Mouse (Mus musculus) neural tube, embryonic 15.5 days (tissue): Measurements from ENCODE around the gene Ifnl3. TPM values are rescaled to one million over a fixed set of nuclear protein-coding genes. Genes with fewer than 3 reads are reported as not detected.
"Not testable (repeated sequence)": the region's sequence is repeated elsewhere in the genome, so short reads cannot be mapped to it uniquely, and the experiment has no call there.

Experiments
- ATAC-seq: fragments of 200-750 bp; cut with Nextera tagmentation; 2 replicates; pipeline ENCODE4 v1.8.0; 2017; ENCODE audit warnings: mild to moderate bottlenecking, moderate TSS enrichment, moderate library complexity; ENCODE audit not compliant: low FRiP score
- H3K27ac ChIP-seq: fragments of 300-500 bp; sonication (generic); replicated peaks from 2 replicates; pipeline ENCODE4 v1.5.1; 2015; ENCODE audit warnings: mild to moderate bottlenecking, inconsistent platforms
- H3K27me3 ChIP-seq: fragments of 300-500 bp; sonication (generic); replicated peaks from 2 replicates; pipeline ENCODE4 v1.6.1; 2015; ENCODE audit warnings: inconsistent platforms
- H3K36me3 ChIP-seq: fragments of 300-500 bp; sonication (generic); 2 replicates; pipeline ENCODE4 v1.6.1; 2015; ENCODE audit warnings: inconsistent platforms
- H3K4me1 ChIP-seq: fragments of 300-500 bp; sonication (generic); 2 replicates; pipeline ENCODE4 v1.6.1; 2015; ENCODE audit warnings: inconsistent platforms
- H3K4me2 ChIP-seq: fragments of 300-500 bp; sonication (generic); 2 replicates; pipeline ENCODE4 v1.6.1; 2015; ENCODE audit warnings: inconsistent platforms, mild to moderate bottlenecking, moderate library complexity
- H3K4me3 ChIP-seq: fragments of 300-500 bp; sonication (generic); replicated peaks from 2 replicates; pipeline ENCODE4 v1.5.1; 2015; ENCODE audit warnings: mild to moderate bottlenecking, inconsistent platforms
- H3K9ac ChIP-seq: fragments of 300-500 bp; sonication (generic); replicated peaks from 2 replicates; pipeline ENCODE4 v1.6.1; 2015; ENCODE audit warnings: mild to moderate bottlenecking, inconsistent platforms
- H3K9me3 ChIP-seq: fragments of 300-500 bp; sonication (generic); replicated peaks from 2 replicates; pipeline ENCODE4 v1.6.1; 2016; ENCODE audit warnings: inconsistent platforms
- WGBS: fragments of 180-500 bp; shearing (Covaris S2); methylation state at CpG from one replicate; pipeline ENCODE4 v1.1.7; 2015; ENCODE audit warnings: mixed read lengths; 5-methylcytosine and 5-hydroxymethylcytosine counted together
- polyA plus RNA-seq: library from polyadenylated mRNA; unstranded; fragments of >200 nt; fragmentation: Nextera tagmentation; extraction: Ambion mirVana; gene quantifications from 2 replicates; pipeline ENCODE4 v1.2.1, GENCODE M21; 2015

The Ifnl3 gene
- polyA plus RNA-seq: not detected in 2 replicates

GRCm38 (mm10) chr7:28522536-28522935 lies at the start of gene Ifnl3:
Gene Ifnl3, plus strand, starts transcription at chr7:28522836.
- H3K4me3 ChIP-seq, ATAC-seq: not testable (repeated sequence)
- WGBS: 81% methylated on average over 5 of the region's 6 CpGs

GRCm38 (mm10) chr7:28476191-28476590 lies 46.4 kb upstream of the Ifnl3 start:
- H3K4me3 ChIP-seq: no peak overlapping the region

More at GRCm38 (mm10) chr7:28522536-28522935, at the start of gene Ifnl3:
- H3K36me3 ChIP-seq, H3K27me3 ChIP-seq, H3K4me1 ChIP-seq, H3K9ac ChIP-seq, H3K9me3 ChIP-seq, H3K27ac ChIP-seq, H3K4me2 ChIP-seq: not testable (repeated sequence)

GRCm38 (mm10) chr7:28477363-28477762 lies 45.3 kb upstream of the Ifnl3 start:
- H3K9me3 ChIP-seq: no peaks in the 10 kb centered on the region
- H3K4me1 ChIP-seq: peaks cover 5% of the 10 kb centered on the region; the same call in 1 of the 2 replicates
- H3K4me2 ChIP-seq: no peak overlapping the region
- H3K27ac ChIP-seq: no peak overlapping the region
- no peak for ATAC-seq
- H3K9ac ChIP-seq: no peak overlapping the region
- WGBS: 81% methylated on average over 5 of the region's 5 CpGs
- H3K36me3 ChIP-seq: no peaks in the 10 kb centered on the region
- no peak overlapping the region for H3K4me3 ChIP-seq
- no peaks in the 10 kb centered on the region for H3K27me3 ChIP-seq

More at GRCm38 (mm10) chr7:28476191-28476590, 46.4 kb upstream of the Ifnl3 start:
- ATAC-seq: no peak
- no peaks in the 10 kb centered on the region for H3K4me1 ChIP-seq
- H3K9ac ChIP-seq: no peak overlapping the region
- H3K27me3 ChIP-seq: no peaks in the 10 kb centered on the region
- 90% methylated on average over 6 of the region's 6 CpGs for WGBS
- no peak overlapping the region for H3K27ac ChIP-seq
- H3K9me3 ChIP-seq: no peaks in the 10 kb centered on the region
- H3K36me3 ChIP-seq: no peaks in the 10 kb centered on the region
- H3K4me2 ChIP-seq: no peak overlapping the region

GRCm38 (mm10) chr7:28478854-28479253 lies 43.8 kb upstream of the Ifnl3 start:
- WGBS: 14% methylated on average over 8 of the region's 8 CpGs
- no peak for ATAC-seq
- no peak overlapping the region for H3K9ac ChIP-seq

GRCm38 (mm10) chr7:28482854-28483253 lies 39.8 kb upstream of the Ifnl3 start:
- no peak overlapping the region for H3K4me2 ChIP-seq
- no peaks in the 10 kb centered on the region for H3K36me3 ChIP-seq
- H3K27me3 ChIP-seq: no peaks in the 10 kb centered on the region
- no peaks in the 10 kb centered on the region for H3K9me3 ChIP-seq
- H3K4me3 ChIP-seq: no peak overlapping the region
- H3K27ac ChIP-seq: no peak overlapping the region
- WGBS: 75% methylated on average over 11 of the region's 11 CpGs
- no peak for ATAC-seq
- H3K9ac ChIP-seq: no peak overlapping the region
- H3K4me1 ChIP-seq: peaks cover 10% of the 10 kb centered on the region

More at GRCm38 (mm10) chr7:28478854-28479253, 43.8 kb upstream of the Ifnl3 start:
- Histone ChIP-seq H3K9me3 (no peaks in the 10 kb centered on the region), H3K36me3 (no peaks in the 10 kb centered on the region), H3K4me3 (no peak overlapping the region), H3K4me2 (no peak overlapping the region), H3K4me1 (peaks cover 7% of the 10 kb centered on the region; the same call in 1 of the 2 replicates), H3K27ac (no peak overlapping the region), H3K27me3 (no peaks in the 10 kb centered on the region)

- H3K4me1 ChIP-seq: peaks cover 16% of the 10 kb centered on the region
- ATAC-seq: no peak
- H3K27me3 ChIP-seq: peaks cover 4% of the 10 kb centered on the region; the same call in 1 of the 2 replicates
- H3K9me3 ChIP-seq: no peaks in the 10 kb centered on the region
- no peaks in the 10 kb centered on the region for H3K36me3 ChIP-seq
- no peak overlapping the region for H3K4me2 ChIP-seq
- no peak overlapping the region for H3K9ac ChIP-seq
- no peak overlapping the region for H3K4me3 ChIP-seq
- 23% methylated on average over 4 of the region's 4 CpGs for WGBS
- H3K27ac ChIP-seq: no peak overlapping the region
Observed at GRCm38 (mm10) chr7:28484192-28484591, 38.4 kb upstream of the Ifnl3 start.

GRCm38 (mm10) chr7:28488030-28488491 lies 34.6 kb upstream of the Ifnl3 start:
- 3% methylated on average over 16 of the region's 16 CpGs for WGBS

GRCm38 (mm10) chr7:28490410-28490809 lies 32.2 kb upstream of the Ifnl3 start:
- H3K9me3 ChIP-seq: no peaks in the 10 kb centered on the region
- no peak for ATAC-seq
- H3K4me1 ChIP-seq: peaks cover 11% of the 10 kb centered on the region
- WGBS: 7% methylated on average over 10 of the region's 10 CpGs
- H3K9ac ChIP-seq: no peak overlapping the region
- no peaks in the 10 kb centered on the region for H3K36me3 ChIP-seq
- H3K4me2 ChIP-seq: 0 out of 2 replicates have a peak overlapping the region, but pooled peaks have one; percentile 4
- peaks cover 4% of the 10 kb centered on the region; the same call in 1 of the 2 replicates for H3K27me3 ChIP-seq
- no peak overlapping the region for H3K27ac ChIP-seq
- no peak overlapping the region for H3K4me3 ChIP-seq

More at GRCm38 (mm10) chr7:28488030-28488491, 34.6 kb upstream of the Ifnl3 start:
- no peak for ATAC-seq
- Histone ChIP-seq H3K4me1 (peaks cover 9% of the 10 kb centered on the region), H3K9ac (0 out of 2 replicates have a peak overlapping the region, but pooled peaks have one; percentile 0), H3K4me2 (peak overlapping the region; percentile 56), H3K4me3 (peak overlapping the region; percentile 28), H3K27ac (no peak overlapping the region), H3K27me3 (peaks cover 4% of the 10 kb centered on the region; the same call in 1 of the 2 replicates), H3K36me3 (no peaks in the 10 kb centered on the region), H3K9me3 (no peaks in the 10 kb centered on the region)

GRCm38 (mm10) chr7:28490903-28491302 lies 31.7 kb upstream of the Ifnl3 start:
- H3K27ac ChIP-seq: no peak overlapping the region
- H3K9ac ChIP-seq: no peak overlapping the region
- 0 out of 2 replicates have a peak overlapping the region, but pooled peaks have one; percentile 4 for H3K4me2 ChIP-seq
- H3K9me3 ChIP-seq: no peaks in the 10 kb centered on the region
- no peak for ATAC-seq
- no peak overlapping the region for H3K4me3 ChIP-seq
- no peaks in the 10 kb centered on the region for H3K36me3 ChIP-seq
- WGBS: 37% methylated on average over 14 of the region's 14 CpGs
- H3K4me1 ChIP-seq: peaks cover 16% of the 10 kb centered on the region
- peaks cover 4% of the 10 kb centered on the region; the same call in 1 of the 2 replicates for H3K27me3 ChIP-seq

- Histone ChIP-seq H3K27ac (no peak overlapping the region), H3K4me1 (peaks cover 16% of the 10 kb centered on the region), H3K9me3 (no peaks in the 10 kb centered on the region), H3K36me3 (no peaks in the 10 kb centered on the region), H3K27me3 (peaks cover 4% of the 10 kb centered on the region; the same call in 1 of the 2 replicates), H3K4me3 (no peak overlapping the region), H3K4me2 (no peak overlapping the region), H3K9ac (no peak overlapping the region)
- WGBS: 92% methylated on average over 8 of the region's 8 CpGs
- no peak for ATAC-seq
Observed at GRCm38 (mm10) chr7:28492310-28492709, 30.3 kb upstream of the Ifnl3 start.

GRCm38 (mm10) chr7:28495426-28495825 lies 27.2 kb upstream of the Ifnl3 start:
- Histone ChIP-seq H3K36me3 (no peaks in the 10 kb centered on the region), H3K27ac (no peak overlapping the region; the same call in 1 of the 2 replicates), H3K9me3 (no peaks in the 10 kb centered on the region), H3K4me2 (no peak overlapping the region), H3K9ac (no peak overlapping the region), H3K27me3 (no peaks in the 10 kb centered on the region), H3K4me3 (no peak overlapping the region), H3K4me1 (peaks cover 7% of the 10 kb centered on the region; the same call in 1 of the 2 replicates)
- 51% methylated on average over 11 of the region's 11 CpGs for WGBS
- ATAC-seq: no peak

GRCm38 (mm10) chr7:28505585-28505984 lies 17.1 kb upstream of the Ifnl3 start:
- no peak overlapping the region for H3K4me2 ChIP-seq
- no peak overlapping the region for H3K4me3 ChIP-seq
- H3K27me3 ChIP-seq: peaks cover 8% of the 10 kb centered on the region; the same call in 1 of the 2 replicates
- WGBS: 8% methylated on average over 5 of the region's 5 CpGs
- H3K9ac ChIP-seq: no peak overlapping the region
- no peaks in the 10 kb centered on the region for H3K36me3 ChIP-seq
- no peak for ATAC-seq
- no peaks in the 10 kb centered on the region for H3K9me3 ChIP-seq
- no peaks in the 10 kb centered on the region for H3K4me1 ChIP-seq
- no peak overlapping the region for H3K27ac ChIP-seq
